Mouse (Mus musculus): ENCODE data around the gene Jazf1. TPM values are rescaled to one million over a fixed set of nuclear protein-coding genes. Genes with fewer than 3 reads are reported as not detected.
A peak's percentile ranks its signal among the peaks of the same experiment; 100 is the strongest.

Jazf1 gene
- polyA plus RNA-seq, 1 experiment from 2014 or later: 2.2 TPM

DNA sequence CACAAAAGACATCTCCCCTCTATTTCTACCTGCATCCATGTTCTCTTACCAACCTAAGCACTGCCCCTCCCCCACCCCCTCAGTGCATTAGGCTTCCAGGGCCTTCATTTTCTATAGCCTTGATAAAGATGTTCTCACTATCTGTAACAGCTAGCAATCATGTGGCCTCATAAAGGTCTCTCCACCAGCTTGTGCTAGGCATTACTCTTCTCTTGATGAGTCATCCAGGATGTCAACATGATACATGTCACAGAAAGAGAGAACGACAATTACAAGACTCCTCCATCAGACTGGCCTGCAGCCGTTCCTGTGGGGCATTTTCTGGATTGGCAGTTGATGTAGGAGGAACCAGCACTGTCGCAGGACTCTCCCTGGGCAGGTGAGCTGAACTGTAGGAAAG lies 30.3 kb downstream of the Jazf1 start:
- no peak for DNase-seq (ENCODE audit: low spot score)
- no peaks in the 10 kb centered on the region for H3K27me3 ChIP-seq (ENCODE audit: low read depth, poor library complexity, severe bottlenecking)
- 67% methylated on average over 3 of the region's 3 CpGs for WGBS
- no peaks in the 10 kb centered on the region for H3K4me1 ChIP-seq
- H3K9me3 ChIP-seq (replicated peaks): no peaks in the 10 kb centered on the region
- H3K36me3 ChIP-seq: no peaks in the 10 kb centered on the region
- no peak overlapping the region for H3K4me3 ChIP-seq
- H3K27ac ChIP-seq: no peak overlapping the region

DNA sequence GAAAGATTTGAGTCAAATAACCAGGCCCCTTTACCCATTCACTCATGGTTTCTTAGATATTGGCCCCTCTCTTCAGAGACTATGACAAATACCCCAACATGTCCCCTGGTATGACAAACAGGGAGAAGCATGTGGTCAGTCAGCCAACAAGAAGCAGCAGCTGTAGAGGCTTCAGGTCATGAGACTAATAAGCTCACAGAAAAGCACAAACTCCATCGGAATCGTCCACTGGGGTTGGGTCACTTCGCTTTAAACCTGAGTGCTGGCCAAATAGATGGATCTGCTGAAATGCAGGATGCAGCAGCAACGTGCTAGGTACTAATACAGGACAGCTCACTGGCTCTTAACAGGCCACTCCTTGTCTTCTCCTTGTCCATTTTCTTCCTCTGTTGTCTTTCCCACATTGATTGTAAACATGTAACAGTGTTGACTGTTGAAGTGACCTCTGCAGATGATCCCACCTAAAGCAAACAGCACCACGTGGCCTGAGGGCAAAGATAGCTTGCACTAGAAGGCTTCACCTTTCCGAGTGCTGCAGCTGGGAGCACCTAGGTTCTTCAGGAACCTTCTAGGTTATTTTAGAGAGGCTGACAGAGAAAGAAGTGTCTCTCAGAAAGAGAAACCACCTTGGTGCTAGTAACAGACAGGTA lies 33.9 kb downstream of the Jazf1 start:
- Histone ChIP-seq H3K36me3 (no peaks in the 10 kb centered on the region), H3K27ac (no peak overlapping the region), H3K4me1 (peaks cover 6% of the 10 kb centered on the region; the same call in 1 of the 2 replicates), H3K27me3 (ENCODE audit: low read depth, poor library complexity, severe bottlenecking) (no peaks in the 10 kb centered on the region), H3K4me3 (no peak overlapping the region), H3K9me3 (replicated peaks) (no peaks in the 10 kb centered on the region)
- DNase-seq (ENCODE audit: low spot score): no peak
- 86% methylated on average over 6 of the region's 6 CpGs for WGBS

DNA sequence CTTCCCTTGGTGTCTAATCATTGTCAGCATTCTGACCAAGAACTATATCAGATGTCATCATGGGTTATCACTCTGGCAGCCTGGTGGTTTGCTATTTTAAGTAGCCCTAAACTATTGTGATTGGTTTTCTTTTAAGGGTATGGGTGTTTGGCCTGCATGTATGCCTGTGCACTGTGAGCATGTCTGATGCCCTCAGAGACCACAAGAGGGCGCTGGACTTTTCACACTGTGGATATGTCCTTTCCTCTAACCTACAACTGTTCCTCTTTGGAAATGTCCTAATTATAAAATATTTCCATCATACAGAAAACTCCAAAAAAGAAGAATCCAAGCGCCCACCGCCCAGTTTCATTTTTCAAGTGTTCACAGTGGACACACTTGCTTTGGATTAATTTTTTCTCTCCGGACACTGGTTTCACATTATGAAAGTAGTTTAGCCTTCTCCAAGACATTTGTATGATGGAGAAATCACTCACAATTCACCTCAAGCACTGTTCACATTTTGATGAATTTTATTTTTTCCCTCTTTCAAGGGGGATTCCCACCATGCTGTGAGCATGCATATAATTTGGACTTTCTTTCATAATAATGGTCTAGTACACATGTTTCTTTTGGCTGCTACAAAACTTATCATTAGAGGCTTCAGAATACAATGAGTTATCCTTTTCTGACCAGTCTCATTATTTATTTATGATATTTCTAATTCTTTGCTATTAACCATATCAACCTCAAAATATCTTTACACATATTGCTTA lies 35.5 kb downstream of the Jazf1 start:
- 69% methylated on average over 4 of the region's 4 CpGs for WGBS
- H3K27ac ChIP-seq: no peak overlapping the region
- H3K4me1 ChIP-seq: peaks cover 6% of the 10 kb centered on the region; the same call in 1 of the 2 replicates
- H3K9me3 ChIP-seq (replicated peaks): no peaks in the 10 kb centered on the region
- H3K36me3 ChIP-seq: no peaks in the 10 kb centered on the region
- peak; percentile 45 for DNase-seq (ENCODE audit: low spot score)
- no peak overlapping the region for H3K4me3 ChIP-seq
- H3K27me3 ChIP-seq (ENCODE audit: low read depth, poor library complexity, severe bottlenecking): no peaks in the 10 kb centered on the region

DNA sequence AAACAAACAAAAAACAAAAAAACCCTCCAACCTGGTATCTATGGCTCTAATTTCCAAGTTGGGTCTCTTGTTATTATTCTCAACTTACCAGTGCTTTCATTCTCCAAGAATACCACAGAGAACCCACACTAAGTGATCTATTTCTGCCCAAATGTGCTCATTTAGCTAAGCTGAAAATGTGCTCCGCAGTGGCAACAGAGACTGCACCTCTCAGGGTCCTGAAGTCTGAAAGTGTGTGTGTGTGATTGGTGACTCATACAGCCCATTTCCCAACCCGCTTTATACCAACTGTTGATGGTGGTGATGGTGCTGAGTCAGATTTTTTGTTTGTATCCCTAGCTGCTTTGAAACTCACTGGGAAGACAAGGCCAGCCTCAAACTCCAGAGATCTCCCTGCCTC lies 46.4 kb downstream of the Jazf1 start:
- WGBS: 91% methylated on average over 2 of the region's 2 CpGs
- H3K9me3 ChIP-seq (replicated peaks): no peaks in the 10 kb centered on the region
- H3K27ac ChIP-seq: no peak overlapping the region
- peaks cover 38% of the 10 kb centered on the region for H3K4me1 ChIP-seq
- H3K27me3 ChIP-seq (ENCODE audit: low read depth, poor library complexity, severe bottlenecking): peaks cover 20% of the 10 kb centered on the region; the same call in 1 of the 2 replicates
- DNase-seq (ENCODE audit: low spot score): no peak
- H3K4me3 ChIP-seq: no peak overlapping the region
- no peaks in the 10 kb centered on the region for H3K36me3 ChIP-seq

DNA sequence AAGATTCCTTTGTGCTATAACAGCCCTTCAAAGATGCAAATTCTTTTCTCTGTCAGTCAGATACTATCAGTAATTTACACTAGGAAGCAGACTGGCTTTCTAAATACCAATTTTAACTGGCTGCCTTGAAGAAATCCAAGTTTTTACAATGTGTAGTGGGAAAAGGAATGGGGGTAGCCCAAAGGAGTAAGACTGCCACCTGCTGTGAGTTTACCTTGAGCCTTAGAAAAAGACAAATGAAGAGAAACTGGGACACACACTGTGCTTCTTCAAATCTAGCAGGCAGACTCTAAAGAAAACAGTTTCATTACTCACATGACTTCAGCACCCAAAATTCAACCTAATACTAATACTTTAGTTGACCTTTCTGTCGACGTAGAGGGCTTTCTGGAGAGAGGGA lies 47.4 kb downstream of the Jazf1 start:
- H3K27ac ChIP-seq: peak overlapping the region; percentile 50; the same call in 1 of the 2 replicates
- H3K4me1 ChIP-seq: peaks cover 39% of the 10 kb centered on the region
- no peaks in the 10 kb centered on the region for H3K36me3 ChIP-seq
- DNase-seq (ENCODE audit: low spot score): no peak
- H3K4me3 ChIP-seq: no peak overlapping the region
- H3K27me3 ChIP-seq (ENCODE audit: low read depth, poor library complexity, severe bottlenecking): peaks cover 20% of the 10 kb centered on the region; the same call in 1 of the 2 replicates
- H3K9me3 ChIP-seq (replicated peaks): no peaks in the 10 kb centered on the region
- WGBS: 62% methylated on average over 2 of the region's 2 CpGs

DNA sequence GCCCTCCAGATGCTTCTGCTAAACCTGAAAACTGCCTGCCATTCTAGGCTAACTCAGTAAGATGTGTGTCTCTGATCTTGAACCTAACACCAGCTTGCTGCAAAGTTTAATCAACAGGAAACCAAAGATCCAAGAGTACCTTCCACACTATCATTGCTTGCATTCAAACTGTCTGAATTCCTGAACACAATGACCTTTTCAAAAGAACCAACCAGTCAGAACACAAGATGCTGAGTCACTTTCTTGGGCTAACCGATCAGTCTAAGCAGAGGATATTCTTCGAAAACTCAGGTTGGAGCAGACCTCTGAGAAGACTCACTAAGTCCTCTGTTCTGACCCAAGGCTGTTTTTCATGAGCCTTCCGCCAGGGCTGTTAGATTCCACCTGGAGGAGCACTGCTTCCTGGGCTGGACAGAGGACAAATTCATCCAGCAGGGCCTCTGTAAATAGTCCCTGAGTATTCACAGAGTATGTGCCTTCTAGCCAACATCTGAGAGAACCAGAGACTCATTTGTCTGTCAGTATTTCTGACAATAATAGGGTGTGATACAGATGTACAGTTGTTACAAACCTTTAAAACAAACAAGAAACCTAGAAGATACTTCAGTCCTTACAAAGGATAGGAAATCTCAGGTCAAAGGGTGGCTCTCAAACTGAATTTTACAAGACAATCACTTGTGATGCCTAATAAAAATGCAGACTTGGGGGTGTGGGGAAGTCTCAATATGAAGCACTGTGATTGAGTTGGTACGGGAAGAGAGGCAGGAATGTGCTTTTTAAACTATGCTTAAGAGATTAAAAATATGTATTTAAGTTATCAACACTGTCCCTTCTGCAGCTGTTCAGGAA lies 50.9 kb downstream of the Jazf1 start:
- 69% methylated on average over 4 of the region's 4 CpGs for WGBS
- H3K9me3 ChIP-seq (replicated peaks): no peaks in the 10 kb centered on the region
- H3K4me3 ChIP-seq: no peak overlapping the region
- H3K27me3 ChIP-seq (ENCODE audit: low read depth, poor library complexity, severe bottlenecking): peaks cover 17% of the 10 kb centered on the region; the same call in 1 of the 2 replicates
- peaks cover 39% of the 10 kb centered on the region for H3K4me1 ChIP-seq
- H3K36me3 ChIP-seq: no peaks in the 10 kb centered on the region
- no peak overlapping the region for H3K27ac ChIP-seq
- no peak for DNase-seq (ENCODE audit: low spot score)

DNA sequence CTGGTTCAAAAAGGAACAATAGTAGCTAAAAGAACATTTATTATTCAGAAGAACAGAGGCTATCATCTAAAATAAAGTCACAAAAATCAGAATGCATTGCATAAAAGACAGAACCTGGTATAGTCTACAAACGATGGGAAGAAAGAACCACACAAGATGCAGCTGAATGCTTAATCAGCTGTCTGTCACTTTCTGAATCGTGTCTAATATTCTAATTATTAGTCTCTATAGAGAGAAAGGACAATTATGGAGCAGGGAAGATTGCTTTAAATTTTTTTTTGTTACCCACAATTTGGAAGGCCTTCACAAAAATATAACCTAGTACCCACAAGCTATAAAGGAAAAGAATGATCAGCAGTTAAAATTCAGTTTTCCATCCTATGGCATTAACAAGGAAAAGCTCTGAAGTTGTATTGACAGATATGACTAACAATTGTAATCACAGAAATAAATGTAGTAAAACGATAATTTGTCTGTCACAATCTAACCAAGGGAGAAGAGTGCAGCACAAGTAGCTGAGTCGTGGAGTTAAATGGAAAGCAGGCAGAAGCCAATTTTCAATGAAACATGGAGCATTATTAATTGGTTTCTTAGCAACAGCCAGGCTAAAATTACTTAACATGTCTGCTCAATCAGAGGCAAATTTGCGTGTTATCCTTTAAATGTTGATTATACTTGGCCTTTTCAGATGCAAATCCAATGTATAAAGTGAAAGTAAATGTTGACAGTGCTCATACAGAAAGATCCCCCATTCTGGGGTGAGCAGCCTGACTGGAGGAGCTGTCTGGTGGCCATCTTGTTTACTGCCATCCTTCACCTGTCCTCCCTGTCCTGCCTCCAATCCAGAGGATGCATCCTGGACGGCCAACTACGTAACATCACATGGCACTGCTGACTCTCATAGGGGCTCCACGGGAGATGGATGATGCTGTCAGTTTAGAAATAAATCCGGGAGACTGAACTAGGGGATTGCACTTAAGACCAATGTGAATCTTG lies 53.7 kb downstream of the Jazf1 start:
- Histone ChIP-seq H3K4me3 (no peak overlapping the region), H3K4me1 (peaks cover 19% of the 10 kb centered on the region), H3K27me3 (ENCODE audit: low read depth, poor library complexity, severe bottlenecking) (peaks cover 10% of the 10 kb centered on the region; the same call in 1 of the 2 replicates), H3K27ac (no peak overlapping the region), H3K9me3 (replicated peaks) (no peaks in the 10 kb centered on the region), H3K36me3 (no peaks in the 10 kb centered on the region)
- WGBS: 88% methylated on average over 9 of the region's 9 CpGs
- DNase-seq (ENCODE audit: low spot score): no peak

DNA sequence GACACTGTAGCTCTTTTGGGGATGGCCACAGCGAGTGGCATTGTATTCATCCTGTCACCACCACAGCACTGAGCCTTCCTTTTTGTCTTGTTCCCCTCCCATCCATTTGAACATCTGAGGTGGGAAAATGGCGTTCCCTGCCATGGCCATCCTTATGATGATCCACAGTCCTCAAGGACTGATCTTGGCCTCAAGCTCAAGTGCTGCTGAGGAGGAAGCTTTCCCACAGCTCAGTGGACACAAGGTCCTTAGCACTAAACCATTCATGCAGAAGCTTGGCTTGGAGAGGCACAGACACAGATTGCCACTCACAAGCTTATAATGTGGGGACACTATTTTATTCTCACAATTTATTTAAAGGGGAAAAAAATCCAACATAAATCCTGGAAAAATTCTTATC lies 58.1 kb downstream of the Jazf1 start:
- Histone ChIP-seq H3K4me3 (no peak overlapping the region), H3K4me1 (peaks cover 12% of the 10 kb centered on the region), H3K36me3 (no peaks in the 10 kb centered on the region), H3K27ac (no peak overlapping the region), H3K9me3 (replicated peaks) (no peaks in the 10 kb centered on the region), H3K27me3 (ENCODE audit: low read depth, poor library complexity, severe bottlenecking) (peaks cover 3% of the 10 kb centered on the region; the same call in 1 of the 2 replicates)
- no peak for DNase-seq (ENCODE audit: low spot score)
- 88% methylated on average over 2 of the region's 2 CpGs for WGBS

DNA sequence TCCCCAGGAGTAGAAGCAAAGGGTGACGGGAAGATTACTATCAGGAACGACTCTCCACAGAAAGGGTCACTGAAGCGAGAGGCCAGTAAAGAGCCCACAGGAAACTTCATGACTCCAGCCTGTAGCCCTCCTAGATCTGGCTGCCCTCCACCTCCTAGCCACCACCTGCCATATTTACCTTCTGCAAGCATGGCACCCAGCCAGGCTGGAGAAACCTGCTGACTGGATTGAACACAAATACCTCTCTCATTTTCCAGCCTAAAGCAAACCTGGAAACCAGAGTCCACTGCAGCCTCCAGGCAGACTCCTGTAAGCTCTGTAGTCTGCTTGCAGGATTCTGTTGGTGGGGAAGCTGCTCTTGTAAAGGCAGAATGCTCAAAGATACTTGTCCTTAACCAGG lies 62.4 kb downstream of the Jazf1 start:
- Histone ChIP-seq H3K4me1 (peaks cover 21% of the 10 kb centered on the region), H3K27me3 (ENCODE audit: low read depth, poor library complexity, severe bottlenecking) (no peaks in the 10 kb centered on the region), H3K9me3 (replicated peaks) (no peaks in the 10 kb centered on the region), H3K27ac (peak overlapping the region; percentile 42; the same call in 1 of the 2 replicates), H3K36me3 (no peaks in the 10 kb centered on the region), H3K4me3 (no peak overlapping the region)
- WGBS: 71% methylated on average over 3 of the region's 3 CpGs
- no peak for DNase-seq (ENCODE audit: low spot score)

DNA sequence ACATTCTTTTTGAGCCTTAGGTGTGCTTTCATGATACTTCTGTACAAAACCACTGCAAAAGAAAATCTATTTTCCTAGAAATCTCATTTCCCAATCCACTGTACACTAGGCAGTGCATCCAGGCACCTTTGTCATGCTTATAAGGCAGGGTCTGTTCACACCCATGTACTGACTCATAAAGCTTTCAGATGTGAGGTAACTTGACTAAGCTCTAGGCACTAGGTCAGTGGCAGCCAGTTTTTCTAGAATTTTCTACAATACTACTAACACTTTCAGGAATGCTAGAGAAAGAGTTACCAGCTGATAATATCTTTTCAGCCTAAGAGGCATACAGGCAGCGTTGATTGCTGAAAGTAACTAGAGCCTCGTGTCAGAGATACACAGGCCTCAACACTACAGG lies 62.9 kb downstream of the Jazf1 start:
- H3K4me1 ChIP-seq: peaks cover 21% of the 10 kb centered on the region
- WGBS: 83% methylated on average over 2 of the region's 2 CpGs
- H3K27ac ChIP-seq: peak overlapping the region; percentile 42; the same call in 1 of the 2 replicates
- no peaks in the 10 kb centered on the region for H3K9me3 ChIP-seq (replicated peaks)
- H3K4me3 ChIP-seq: no peak overlapping the region
- no peaks in the 10 kb centered on the region for H3K36me3 ChIP-seq
- H3K27me3 ChIP-seq (ENCODE audit: low read depth, poor library complexity, severe bottlenecking): no peaks in the 10 kb centered on the region
- no peak for DNase-seq (ENCODE audit: low spot score)

DNA sequence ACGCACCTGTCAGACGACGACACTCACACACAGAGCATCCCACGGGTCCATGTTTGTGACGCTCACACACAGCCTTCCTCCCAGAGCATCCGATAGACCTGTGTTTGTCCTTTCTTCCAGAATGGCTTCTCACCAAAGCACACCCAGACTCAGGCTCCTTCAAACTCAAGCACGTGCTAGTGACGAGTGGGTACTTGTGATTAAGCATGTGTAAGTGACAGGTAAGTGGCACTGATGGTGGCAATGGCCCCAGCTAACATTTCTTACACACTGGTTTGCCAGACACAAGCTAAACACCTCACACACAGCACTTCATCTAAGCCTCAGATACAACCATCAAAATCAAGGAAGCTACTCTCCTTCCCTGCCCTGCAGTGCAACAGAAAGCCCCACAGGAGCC lies 77.6 kb downstream of the Jazf1 start:
- Histone ChIP-seq H3K4me1 (peaks cover 9% of the 10 kb centered on the region), H3K9me3 (replicated peaks) (no peaks in the 10 kb centered on the region), H3K27ac (no peak overlapping the region), H3K4me3 (no peak overlapping the region), H3K27me3 (ENCODE audit: low read depth, poor library complexity, severe bottlenecking) (peaks cover 45% of the 10 kb centered on the region), H3K36me3 (no peaks in the 10 kb centered on the region)
- 89% methylated on average over 8 of the region's 8 CpGs for WGBS
- no peak for DNase-seq (ENCODE audit: low spot score)

Measured in limb, embryonic 10.5 days (tissue).